Mouse (Mus musculus): ENCODE results near the gene Zfp428. TPM values are rescaled to one million over a fixed set of nuclear protein-coding genes. Genes with fewer than 3 reads are reported as not detected.
A peak's percentile ranks its signal among the peaks of the same experiment; 100 is the strongest.

Zfp428 gene
- polyA plus RNA-seq, 1 experiment from 2014 or later = 32.0 TPM

- Histone ChIP-seq H3K27me3 (replicated peaks) (no peaks in the 10 kb centered on the region), H3K4me1 (replicated peaks) (no peaks in the 10 kb centered on the region), H3K9me3 (no peaks in the 10 kb centered on the region), H3K36me3 (peaks cover 10% of the 10 kb centered on the region; the same call in 1 of the 2 replicates), H3K4me3 (replicated peaks) (no peak overlapping the region), H3K27ac (no peak overlapping the region), H3K4me2 (replicated peaks) (no peak overlapping the region), H3K9ac (no peak overlapping the region)
- WGBS = 78% methylated on average over 7 of the region's 7 CpGs
- no peak for ATAC-seq
Observed at GRCm38 (mm10) chr7:24472937-24473336, 33.9 kb upstream of the Zfp428 start.

GRCm38 (mm10) chr7:24473913-24474529, 32.8 kb upstream of the Zfp428 start:
- Histone ChIP-seq H3K4me1 (replicated peaks) (no peaks in the 10 kb centered on the region), H3K27me3 (replicated peaks) (no peaks in the 10 kb centered on the region), H3K9me3 (no peaks in the 10 kb centered on the region), H3K36me3 (peaks cover 10% of the 10 kb centered on the region; the same call in 1 of the 2 replicates), H3K4me2 (replicated peaks) (no peak overlapping the region), H3K27ac (no peak overlapping the region), H3K4me3 (replicated peaks) (no peak overlapping the region), H3K9ac (no peak overlapping the region)
- ATAC-seq = peak; percentile 31; the same call in 1 of the 2 replicates
- WGBS = 57% methylated on average over 10 of the region's 10 CpGs

- WGBS = 43% methylated on average over 21 of the region's 21 CpGs
- H3K27me3 ChIP-seq (replicated peaks) = no peaks in the 10 kb centered on the region
- H3K4me2 ChIP-seq (replicated peaks) = no peak overlapping the region
- no peaks in the 10 kb centered on the region for H3K9me3 ChIP-seq
- no peak overlapping the region for H3K9ac ChIP-seq
- peaks cover 7% of the 10 kb centered on the region; the same call in 1 of the 2 replicates for H3K36me3 ChIP-seq
- no peak overlapping the region for H3K4me3 ChIP-seq (replicated peaks)
- no peak for ATAC-seq
- H3K4me1 ChIP-seq (replicated peaks) = no peaks in the 10 kb centered on the region
- no peak overlapping the region for H3K27ac ChIP-seq
Observed at GRCm38 (mm10) chr7:24474811-24475506, 31.8 kb upstream of the Zfp428 start.

- peaks cover 3% of the 10 kb centered on the region; the same call in 1 of the 2 replicates for H3K36me3 ChIP-seq
- H3K9ac ChIP-seq = no peak overlapping the region
- WGBS = 84% methylated on average over 8 of the region's 8 CpGs
- peaks cover 7% of the 10 kb centered on the region; the same call in 1 of the 2 replicates for H3K27me3 ChIP-seq (replicated peaks)
- no peak overlapping the region for H3K4me3 ChIP-seq (replicated peaks)
- H3K9me3 ChIP-seq = no peaks in the 10 kb centered on the region
- no peak for ATAC-seq
- H3K27ac ChIP-seq = no peak overlapping the region
- no peak overlapping the region for H3K4me2 ChIP-seq (replicated peaks)
- peaks cover 10% of the 10 kb centered on the region for H3K4me1 ChIP-seq (replicated peaks)
Observed at GRCm38 (mm10) chr7:24476338-24476737, 30.5 kb upstream of the Zfp428 start.

GRCm38 (mm10) chr7:24476856-24477255, 29.9 kb upstream of the Zfp428 start:
- no peak overlapping the region for H3K27ac ChIP-seq
- H3K9me3 ChIP-seq = no peaks in the 10 kb centered on the region
- no peak overlapping the region for H3K4me3 ChIP-seq (replicated peaks)
- no peak overlapping the region for H3K9ac ChIP-seq
- peaks cover 3% of the 10 kb centered on the region; the same call in 1 of the 2 replicates for H3K36me3 ChIP-seq
- peaks cover 10% of the 10 kb centered on the region; the same call in 1 of the 2 replicates for H3K27me3 ChIP-seq (replicated peaks)
- peaks cover 13% of the 10 kb centered on the region for H3K4me1 ChIP-seq (replicated peaks)
- no peak for ATAC-seq
- no peak overlapping the region for H3K4me2 ChIP-seq (replicated peaks)
- WGBS = 86% methylated on average over 7 of the region's 7 CpGs

GRCm38 (mm10) chr7:24478911-24479310, 27.9 kb upstream of the Zfp428 start:
- 87% methylated on average over 5 of the region's 5 CpGs for WGBS
- no peak for ATAC-seq
- Histone ChIP-seq H3K4me3 (replicated peaks) (no peak overlapping the region), H3K27me3 (replicated peaks) (peaks cover 18% of the 10 kb centered on the region; the same call in 1 of the 2 replicates), H3K4me1 (replicated peaks) (peaks cover 13% of the 10 kb centered on the region), H3K4me2 (replicated peaks) (no peak overlapping the region), H3K9me3 (no peaks in the 10 kb centered on the region), H3K9ac (no peak overlapping the region), H3K27ac (no peak overlapping the region), H3K36me3 (no peaks in the 10 kb centered on the region)

- Histone ChIP-seq H3K4me2 (replicated peaks) (no peak overlapping the region), H3K27ac (no peak overlapping the region), H3K9ac (no peak overlapping the region), H3K36me3 (no peaks in the 10 kb centered on the region), H3K9me3 (no peaks in the 10 kb centered on the region), H3K4me1 (replicated peaks) (peaks cover 15% of the 10 kb centered on the region), H3K27me3 (replicated peaks) (peaks cover 21% of the 10 kb centered on the region; the same call in 1 of the 2 replicates), H3K4me3 (replicated peaks) (no peak overlapping the region)
- no peak for ATAC-seq
- whole genome bisulfite sequencing = 93% methylated on average over 2 of the region's 2 CpGs
Observed at GRCm38 (mm10) chr7:24479685-24480084, 27.1 kb upstream of the Zfp428 start.

GRCm38 (mm10) chr7:24480121-24480941, 26.5 kb upstream of the Zfp428 start:
- no peaks in the 10 kb centered on the region for H3K9me3 ChIP-seq
- H3K4me3 ChIP-seq (replicated peaks) = no peak overlapping the region
- H3K27ac ChIP-seq = no peak overlapping the region
- H3K4me1 ChIP-seq (replicated peaks) = peaks cover 15% of the 10 kb centered on the region
- 50% methylated on average over 18 of the region's 18 CpGs for WGBS
- no peaks in the 10 kb centered on the region for H3K36me3 ChIP-seq
- H3K9ac ChIP-seq = no peak overlapping the region
- H3K4me2 ChIP-seq (replicated peaks) = peak overlapping the region; percentile 97
- H3K27me3 ChIP-seq (replicated peaks) = peaks cover 21% of the 10 kb centered on the region; the same call in 1 of the 2 replicates
- ATAC-seq = no peak

GRCm38 (mm10) chr7:24480986-24481473, 25.8 kb upstream of the Zfp428 start:
- H3K9me3 ChIP-seq = no peaks in the 10 kb centered on the region
- ATAC-seq = peak; percentile 29; the same call in 1 of the 2 replicates
- 15% methylated on average over 14 of the region's 14 CpGs for WGBS

GRCm38 (mm10) chr7:24481474-24482207, 25.2 kb upstream of the Zfp428 start, which contains the start of gene Cadm4:
Gene Cadm4 (plus strand): TSS chr7:24482023.
- Histone ChIP-seq H3K4me1 (replicated peaks) (peaks cover 16% of the 10 kb centered on the region), H3K36me3 (no peaks in the 10 kb centered on the region), H3K27me3 (replicated peaks) (peaks cover 21% of the 10 kb centered on the region; the same call in 1 of the 2 replicates), H3K9me3 (no peaks in the 10 kb centered on the region), H3K9ac (peak within 1 kb of the TSS; percentile 55), H3K4me2 (replicated peaks) (peak within 1 kb of the TSS; percentile 97), H3K27ac (no peak within 1 kb of the TSS), H3K4me3 (replicated peaks) (peak within 1 kb of the TSS; percentile 61)
- peak; percentile 88 for ATAC-seq
- under 1% methylated on average over 73 of the region's 83 CpGs for WGBS

More at GRCm38 (mm10) chr7:24480986-24481473, 25.8 kb upstream of the Zfp428 start:
- H3K27me3 ChIP-seq (replicated peaks) = peaks cover 21% of the 10 kb centered on the region; the same call in 1 of the 2 replicates
- H3K9ac ChIP-seq = peak overlapping the region; percentile 55
- H3K36me3 ChIP-seq = no peaks in the 10 kb centered on the region
- H3K4me3 ChIP-seq (replicated peaks) = peak overlapping the region; percentile 61
- H3K27ac ChIP-seq = no peak overlapping the region
- peaks cover 15% of the 10 kb centered on the region for H3K4me1 ChIP-seq (replicated peaks)
- peak overlapping the region; percentile 97 for H3K4me2 ChIP-seq (replicated peaks)

Measured in intestine, embryonic 15.5 days (tissue).